Mouse (Mus musculus) lung, embryonic 15.5 days (tissue): ENCODE measurements at regions not wholly inside any gene's neighbourhood (a gene's known extent, or its start where the extent isn't known, plus 50 kb on each side); places are given as distances from the start of the nearest gene placed in this dataset.
A peak's percentile ranks its signal among the peaks of the same experiment; 100 is the strongest.
"Not testable (repeated sequence)": the region's sequence is repeated elsewhere in the genome, so short reads cannot be mapped to it uniquely, and the experiment has no call there.

Experiments
- ATAC-seq: fragments of 200-750 bp; cut with Nextera tagmentation; 2 replicates; pipeline ENCODE4 v1.8.0; 2017; ENCODE audit warnings: moderate number of reproducible peaks, borderline replicate concordance; ENCODE audit not compliant: low FRiP score, low TSS enrichment; ENCODE audit errors: extremely low read depth
- H3K27ac ChIP-seq: fragments of 300-500 bp; sonication (generic); 2 replicates; pipeline ENCODE4 v1.5.1; 2015; ENCODE audit warnings: moderate library complexity, mild to moderate bottlenecking, inconsistent platforms
- H3K27me3 ChIP-seq: fragments of 300-500 bp; sonication (generic); 2 replicates; pipeline ENCODE4 v1.6.1; 2015; ENCODE audit warnings: inconsistent platforms
- H3K36me3 ChIP-seq: fragments of 300-500 bp; sonication (generic); 2 replicates; pipeline ENCODE4 v1.6.1; 2015; ENCODE audit warnings: inconsistent platforms
- H3K4me1 ChIP-seq: fragments of 300-500 bp; sonication (generic); 2 replicates; pipeline ENCODE4 v1.6.1; 2015; ENCODE audit warnings: inconsistent platforms
- H3K4me2 ChIP-seq: fragments of 300-500 bp; sonication (generic); 2 replicates; pipeline ENCODE4 v1.6.1; 2015; ENCODE audit warnings: inconsistent platforms, mild to moderate bottlenecking, moderate library complexity
- H3K4me3 ChIP-seq: fragments of 300-500 bp; sonication (generic); 2 replicates; pipeline ENCODE4 v1.5.1; 2015; ENCODE audit warnings: mild to moderate bottlenecking, inconsistent platforms
- H3K9ac ChIP-seq: fragments of 300-500 bp; sonication (generic); 2 replicates; pipeline ENCODE4 v1.6.1; 2015; ENCODE audit warnings: inconsistent platforms
- H3K9me3 ChIP-seq: fragments of 300-500 bp; sonication (generic); 2 replicates; pipeline ENCODE4 v1.6.1; 2016; ENCODE audit warnings: inconsistent platforms
- WGBS: fragments of 180-500 bp; shearing (Covaris S2); methylation state at CpG from one replicate; pipeline ENCODE4 v1.1.7; 2015; 5-methylcytosine and 5-hydroxymethylcytosine counted together

GRCm38 (mm10) chr8:48042456-48043395 is 52.0 kb upstream of the Wwc2 start:
- not testable (repeated sequence) for H3K4me1 ChIP-seq, H3K4me3 ChIP-seq, H3K27ac ChIP-seq, H3K36me3 ChIP-seq, H3K9ac ChIP-seq, H3K9me3 ChIP-seq, H3K27me3 ChIP-seq
- ATAC-seq = 0 out of 2 replicates have a peak, but pooled peaks have one; percentile 35
- WGBS = 45% methylated on average over 16 of the region's 23 CpGs
- peak overlapping the region; percentile 11 for H3K4me2 ChIP-seq

GRCm38 (mm10) chr8:48047385-48047784 is 51.5 kb upstream of the Dctd start:
- no peak for ATAC-seq
- no peak overlapping the region for H3K4me3 ChIP-seq
- 18% methylated on average over 6 of the region's 6 CpGs for WGBS

More at GRCm38 (mm10) chr8:48047385-48047784, 51.5 kb upstream of the Dctd start:
- H3K9me3 ChIP-seq = no peaks in the 10 kb centered on the region
- no peak overlapping the region for H3K4me2 ChIP-seq
- no peaks in the 10 kb centered on the region for H3K4me1 ChIP-seq
- H3K9ac ChIP-seq = no peak overlapping the region
- H3K27ac ChIP-seq = no peak overlapping the region
- no peaks in the 10 kb centered on the region for H3K27me3 ChIP-seq
- no peaks in the 10 kb centered on the region for H3K36me3 ChIP-seq
